Mouse (Mus musculus): ENCODE measurements around the gene Slmap. TPM values are rescaled to one million over a fixed set of nuclear protein-coding genes. Genes with fewer than 3 reads are reported as not detected.
"Not testable (repeated sequence)": the region's sequence is repeated elsewhere in the genome, so short reads cannot be mapped to it uniquely, and the experiment has no call there.

The Slmap gene
- polyA plus RNA-seq (2021) = 121 TPM

- ATAC-seq = peak; percentile 74
- POLR2A ChIA-PET = interaction anchor here (1.2 to 1.7 kb wide), 3 partner anchors 43 to 47 kb away, joined by 4 to 7 read pairs (median 5); no protein-coding TSS in a partner anchor
- DNase-seq (ENCODE audit: low read depth, low spot score) = peak; percentile 97
- no peaks in the 10 kb centered on the region for H3K27me3 ChIP-seq
- CTCF ChIA-PET = interaction anchor here (1.8 kb wide), 1 partner anchor 9 kb away, joined by 5 read pairs; no protein-coding TSS in a partner anchor
- no peak for TF ChIP-seq CTCF (IDR thresholded peaks at IDR 0.05)
- in situ Hi-C loops (cut with MboI; ENCODE audit: low pct_unique_long_range_greater_than_20kb) = loop anchor here (5.0 kb wide), 1 partner anchor 47 kb away; no protein-coding TSS in a partner anchor
These were observed at the start of gene Slmap for GRCm38 (mm10) chr14:26534757-26535479. TSS of gene Slmap (minus strand) at chr14:26534931.

GRCm38 (mm10) chr14:26583645-26584044 is 48.9 kb upstream of the Slmap start:
- no peaks in the 10 kb centered on the region for H3K27me3 ChIP-seq
- DNase-seq (ENCODE audit: low read depth, low spot score) = no peak
- in situ Hi-C loops (cut with MboI; ENCODE audit: low pct_unique_long_range_greater_than_20kb) = loop anchor here (5.0 kb wide), 2 partner anchors 51 to 91 kb away; partner anchors contain the start of gene Slmap
- no peak for ATAC-seq
- POLR2A ChIA-PET = no interaction called here
- no peak for TF ChIP-seq CTCF (IDR thresholded peaks at IDR 0.05)
- CTCF ChIA-PET = no interaction called here

- ChIA-PET CTCF (interaction anchor here (0.8 kb wide), 1 partner anchor 88 kb away, joined by 3 read pairs; no protein-coding TSS in a partner anchor), POLR2A (interaction anchor here (1.1 to 1.7 kb wide), 2 partner anchors 45 to 743 kb away, joined by 3 to 5 read pairs; partner anchors contain the start of gene Slmap)
- ATAC-seq (peak; percentile 78), DNase-seq (ENCODE audit: low read depth, low spot score) (no peak)
- in situ Hi-C loops (cut with MboI; ENCODE audit: low pct_unique_long_range_greater_than_20kb) = loop anchor here (5.0 kb wide), 2 partner anchors 47 to 87 kb away; partner anchors contain the start of gene Slmap
- H3K27me3 ChIP-seq = no peaks in the 10 kb centered on the region
- TF ChIP-seq CTCF (IDR thresholded peaks at IDR 0.05) = no peak
These were observed 44.9 kb upstream of the Slmap start for GRCm38 (mm10) chr14:26579346-26580343.

- no peak for ATAC-seq
- in situ Hi-C loops (cut with MboI; ENCODE audit: low pct_unique_long_range_greater_than_20kb) = no loop called here
- CTCF ChIA-PET = interaction anchor here (0.8 kb wide), 1 partner anchor 87 kb away, joined by 3 read pairs; no protein-coding TSS in a partner anchor
- no peak for DNase-seq (ENCODE audit: low read depth, low spot score)
- no peak for TF ChIP-seq CTCF (IDR thresholded peaks at IDR 0.05)
- H3K27me3 ChIP-seq = no peaks in the 10 kb centered on the region
- POLR2A ChIA-PET = interaction anchor here (1.5 to 1.7 kb wide), 2 partner anchors 43 to 45 kb away, joined by 5 to 7 read pairs; partner anchors contain the start of gene Slmap
These were observed 44.1 kb upstream of the Slmap start for GRCm38 (mm10) chr14:26578791-26579191.

GRCm38 (mm10) chr14:26576255-26576780 is 41.6 kb upstream of the Slmap start:
- CTCF ChIA-PET = interaction anchor here (0.8 to 1.5 kb wide), 4 partner anchors 9 to 72 kb away, joined by 3 to 4 read pairs (median 4); no protein-coding TSS in a partner anchor
- ATAC-seq (peak; percentile 75), DNase-seq (ENCODE audit: low read depth, low spot score) (peak; percentile 54)
- H3K27me3 ChIP-seq = no peaks in the 10 kb centered on the region
- no peak for TF ChIP-seq CTCF (IDR thresholded peaks at IDR 0.05)
- in situ Hi-C loops (cut with MboI; ENCODE audit: low pct_unique_long_range_greater_than_20kb) = no loop called here
- POLR2A ChIA-PET = interaction anchor here (0.7 kb wide), 1 partner anchor 16 kb away, joined by 3 read pairs; no protein-coding TSS in a partner anchor

- DNase-seq (ENCODE audit: low read depth, low spot score); H3K27me3 ChIP-seq; ATAC-seq; in situ Hi-C loops (cut with MboI; ENCODE audit: low pct_unique_long_range_greater_than_20kb); POLR2A ChIA-PET: not testable (repeated sequence)
- CTCF ChIA-PET = interaction anchor here (1.3 kb wide), 1 partner anchor 9 kb away, joined by 5 read pairs; no protein-coding TSS in a partner anchor
These were observed 38.8 kb upstream of the Slmap start, which contains the start of gene Dennd6a for GRCm38 (mm10) chr14:26573556-26573955. TSS of gene Dennd6a (plus strand) at chr14:26573856.

- ATAC-seq = no peak
- no peak for DNase-seq (ENCODE audit: low read depth, low spot score)
- no peaks in the 10 kb centered on the region for H3K27me3 ChIP-seq
- CTCF ChIA-PET = no interaction called here
- no peak for TF ChIP-seq CTCF (IDR thresholded peaks at IDR 0.05)
- in situ Hi-C loops (cut with MboI; ENCODE audit: low pct_unique_long_range_greater_than_20kb) = no loop called here
- POLR2A ChIA-PET = interaction anchor here (0.6 to 1.5 kb wide), 2 partner anchors 9 kb away, joined by 3 to 5 read pairs; no protein-coding TSS in a partner anchor
These were observed 37.4 kb upstream of the Slmap start for GRCm38 (mm10) chr14:26571951-26572675.

- ATAC-seq = no peak
- no peak for DNase-seq (ENCODE audit: low read depth, low spot score)
- ChIA-PET POLR2A (no interaction called here), CTCF (no interaction called here)
- in situ Hi-C loops (cut with MboI; ENCODE audit: low pct_unique_long_range_greater_than_20kb) = no loop called here
- no peaks in the 10 kb centered on the region for H3K27me3 ChIP-seq
- TF ChIP-seq CTCF (IDR thresholded peaks at IDR 0.05) = no peak
These were observed 35.1 kb upstream of the Slmap start for GRCm38 (mm10) chr14:26569880-26570279.

GRCm38 (mm10) chr14:26562247-26562646 is 27.5 kb upstream of the Slmap start:
- DNase-seq (ENCODE audit: low read depth, low spot score) (no peak), ATAC-seq (no peak)
- no peak for TF ChIP-seq CTCF (IDR thresholded peaks at IDR 0.05)
- no peaks in the 10 kb centered on the region for H3K27me3 ChIP-seq
- CTCF ChIA-PET = no interaction called here
- in situ Hi-C loops (cut with MboI; ENCODE audit: low pct_unique_long_range_greater_than_20kb) = no loop called here
- POLR2A ChIA-PET = interaction anchor here (1.1 kb wide), 1 partner anchor 9 kb away, joined by 5 read pairs; no protein-coding TSS in a partner anchor
